Mouse (Mus musculus): ENCODE measurements around the gene Naa16. TPM values are rescaled to one million over a fixed set of nuclear protein-coding genes. Genes with fewer than 3 reads are reported as not detected.
"Not testable (repeated sequence)": the region's sequence is repeated elsewhere in the genome, so short reads cannot be mapped to it uniquely, and the experiment has no call there.

The Naa16 gene
- polyA plus RNA-seq (2016; fragmentation: Nextera tagmentation; extraction: Ambion mirVana), result 44.0 and 44.3 TPM in 2 replicates

DNA sequence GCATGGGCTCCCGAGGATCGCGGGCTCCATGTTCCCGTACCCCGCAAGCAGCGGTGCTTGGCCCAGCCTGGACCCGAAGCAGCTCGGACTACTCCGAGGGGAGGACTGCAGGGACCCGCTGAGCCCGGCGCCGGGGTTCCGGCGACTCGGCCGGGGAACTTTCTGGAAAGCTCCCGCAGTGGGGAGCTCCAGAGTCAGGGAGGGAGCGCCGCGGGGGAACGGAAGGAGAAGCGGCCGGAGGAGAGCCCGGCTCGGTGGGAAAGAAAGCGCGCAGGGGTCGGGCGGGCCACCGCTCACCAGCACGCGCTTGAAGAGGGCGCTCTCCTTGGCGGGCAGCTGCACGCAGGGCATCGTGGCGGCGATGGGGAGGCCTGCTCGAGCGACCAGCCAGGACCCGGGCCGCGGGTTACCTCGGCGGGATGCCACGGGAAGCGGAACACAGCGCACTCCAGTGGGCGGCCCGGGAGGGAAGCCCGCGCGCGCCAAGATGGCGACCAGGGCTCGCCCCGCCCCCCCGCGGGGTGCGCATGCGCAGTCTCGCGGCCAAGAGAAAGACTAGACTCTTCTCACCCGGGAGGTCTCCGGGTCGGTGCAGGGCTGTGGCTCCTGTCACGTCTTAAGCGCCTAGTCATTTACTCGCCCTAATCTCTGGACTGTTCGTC lies at the start of gene Naa16:
TSS of gene Naa16 (minus strand) at position 514 of the 662 bp plus-strand sequence.
- under 1% methylated on average over 71 of the region's 71 CpGs for WGBS
- peaks cover 12% of the 10 kb centered on the region for H3K4me1 ChIP-seq
- peak within 1 kb of the TSS; percentile 98 for H3K27ac ChIP-seq
- H3K27me3 ChIP-seq, result no peaks in the 10 kb centered on the region
- H3K36me3 ChIP-seq (replicated peaks), result peaks cover 4% of the 10 kb centered on the region; the same call in 1 of the 2 replicates
- no peaks in the 10 kb centered on the region for H3K9me3 ChIP-seq
- H3K4me2 ChIP-seq, result peak within 1 kb of the TSS; percentile 69
- peak within 1 kb of the TSS; percentile 87 for H3K9ac ChIP-seq
- peak; percentile 97 for ATAC-seq (ENCODE audit: low FRiP score)
- H3K4me3 ChIP-seq (replicated peaks), result peak within 1 kb of the TSS; percentile 80

GRCm38 (mm10) chr14:79434068-79434467 lies 43.5 kb upstream of the Naa16 start:
- 81% methylated on average over 1 of the region's 1 CpGs for WGBS
- Histone ChIP-seq H3K9me3 (no peaks in the 10 kb centered on the region), H3K4me3 (replicated peaks) (no peak overlapping the region), H3K27ac (no peak overlapping the region), H3K9ac (no peak overlapping the region), H3K27me3 (no peaks in the 10 kb centered on the region), H3K4me2 (no peak overlapping the region), H3K4me1 (no peaks in the 10 kb centered on the region), H3K36me3 (replicated peaks) (no peaks in the 10 kb centered on the region)
- ATAC-seq (ENCODE audit: low FRiP score), result no peak

- not testable (repeated sequence) for H3K27ac ChIP-seq, H3K4me1 ChIP-seq, H3K27me3 ChIP-seq
- Histone ChIP-seq H3K36me3 (replicated peaks) (peaks cover 13% of the 10 kb centered on the region), H3K9me3 (peaks cover 13% of the 10 kb centered on the region; the same call in 1 of the 2 replicates), H3K9ac (peak overlapping the region; percentile 59; the same call in 1 of the 2 replicates), H3K4me2 (peak overlapping the region; percentile 52), H3K4me3 (replicated peaks) (peak overlapping the region; percentile 56)
- peak; percentile 67 for ATAC-seq (ENCODE audit: low FRiP score)
- WGBS, result 56% methylated on average over 11 of the region's 59 CpGs
Measured at GRCm38 (mm10) chr14:79426730-79427365, 36.3 kb upstream of the Naa16 start.

- under 1% methylated on average over 44 of the region's 44 CpGs for WGBS
- Histone ChIP-seq H3K27ac (peak within 1 kb of the TSS; percentile 83), H3K9me3 (peaks cover 13% of the 10 kb centered on the region; the same call in 1 of the 2 replicates), H3K9ac (peak within 1 kb of the TSS; percentile 59), H3K4me3 (replicated peaks) (peak within 1 kb of the TSS; percentile 56), H3K4me2 (peak within 1 kb of the TSS; percentile 52), H3K36me3 (replicated peaks) (peaks cover 13% of the 10 kb centered on the region), H3K4me1 (no peaks in the 10 kb centered on the region), H3K27me3 (no peaks in the 10 kb centered on the region)
- ATAC-seq (ENCODE audit: low FRiP score), result peak; percentile 99
Measured at GRCm38 (mm10) chr14:79425979-79426729, 35.6 kb upstream of the Naa16 start, which contains the start of gene Kbtbd7. TSS of gene Kbtbd7 (plus strand) at chr14:79426511.

GRCm38 (mm10) chr14:79420083-79420685 lies 29.6 kb upstream of the Naa16 start:
- no peak overlapping the region for H3K4me3 ChIP-seq (replicated peaks)

DNA sequence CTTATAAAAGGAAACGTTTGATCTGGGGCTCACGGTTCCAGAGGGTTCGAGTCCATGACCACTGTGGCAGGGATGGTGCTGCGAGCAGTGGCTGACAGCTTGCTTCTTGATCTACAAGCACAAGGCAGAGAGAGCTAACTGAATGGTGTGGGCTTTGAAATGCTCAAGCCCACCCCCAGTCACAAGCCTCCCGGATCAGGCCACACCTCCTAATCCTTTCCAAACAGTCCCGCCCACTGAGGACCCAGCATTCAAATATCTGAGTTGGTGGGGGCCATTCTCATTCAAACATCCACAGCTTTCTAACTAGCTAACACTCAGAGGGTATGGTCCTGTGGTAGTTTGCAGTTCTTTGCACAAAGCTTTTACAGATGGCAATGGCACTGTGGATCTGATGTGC lies 22.5 kb upstream of the Naa16 start:
- 82% methylated on average over 6 of the region's 6 CpGs for WGBS
- H3K9ac ChIP-seq, result no peak overlapping the region
- H3K4me3 ChIP-seq (replicated peaks), result no peak overlapping the region

More at GRCm38 (mm10) chr14:79420083-79420685, 29.6 kb upstream of the Naa16 start:
- Histone ChIP-seq H3K27me3 (no peaks in the 10 kb centered on the region), H3K9ac (no peak overlapping the region), H3K36me3 (replicated peaks) (peaks cover 9% of the 10 kb centered on the region), H3K9me3 (no peaks in the 10 kb centered on the region), H3K27ac (no peak overlapping the region), H3K4me1 (peaks cover 7% of the 10 kb centered on the region; the same call in 1 of the 2 replicates), H3K4me2 (no peak overlapping the region)
- ATAC-seq (ENCODE audit: low FRiP score), result no peak
- 72% methylated on average over 20 of the region's 20 CpGs for whole genome bisulfite sequencing

GRCm38 (mm10) chr14:79410662-79411061 lies 20.1 kb upstream of the Naa16 start:
- H3K4me3 ChIP-seq (replicated peaks), result no peak overlapping the region

More for the DNA sequence above, 22.5 kb upstream of the Naa16 start:
- no peak for ATAC-seq (ENCODE audit: low FRiP score)
- H3K27me3 ChIP-seq, result no peaks in the 10 kb centered on the region
- no peak overlapping the region for H3K27ac ChIP-seq
- H3K4me2 ChIP-seq, result no peak overlapping the region
- no peaks in the 10 kb centered on the region for H3K4me1 ChIP-seq
- peaks cover 17% of the 10 kb centered on the region for H3K36me3 ChIP-seq (replicated peaks)
- H3K9me3 ChIP-seq, result no peaks in the 10 kb centered on the region

DNA sequence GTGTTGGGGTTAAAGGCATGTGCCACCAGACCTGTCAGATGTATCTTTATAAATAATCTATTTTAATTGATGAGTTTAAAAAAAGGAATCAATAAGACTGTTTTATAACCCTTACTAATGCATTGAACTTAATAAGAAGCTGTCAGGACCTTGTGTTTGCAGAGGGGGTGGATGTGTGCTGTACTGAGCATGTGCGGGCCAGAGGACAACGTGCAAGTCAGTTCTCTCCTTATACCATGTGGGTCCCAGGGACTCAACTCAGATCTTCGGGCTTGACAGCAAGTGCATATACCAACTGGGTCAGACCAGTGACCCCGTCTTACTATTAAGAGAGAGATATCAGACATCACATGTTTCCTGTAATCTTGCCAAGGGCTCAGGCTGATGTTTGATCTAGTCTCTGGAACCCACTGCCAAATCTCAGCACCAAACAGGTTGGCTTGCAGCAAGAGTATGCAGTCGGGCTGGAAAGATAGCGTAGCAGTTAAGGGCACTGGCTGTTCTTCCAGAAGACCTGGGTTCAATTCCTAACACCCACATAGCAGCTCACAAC lies 18.8 kb upstream of the Naa16 start:
- H3K4me1 ChIP-seq, result no peaks in the 10 kb centered on the region
- WGBS, result 94% methylated on average over 6 of the region's 6 CpGs
- no peaks in the 10 kb centered on the region for H3K27me3 ChIP-seq
- H3K4me3 ChIP-seq (replicated peaks), result no peak overlapping the region
- ATAC-seq (ENCODE audit: low FRiP score), result no peak
- H3K36me3 ChIP-seq (replicated peaks), result peaks cover 27% of the 10 kb centered on the region
- no peaks in the 10 kb centered on the region for H3K9me3 ChIP-seq
- no peak overlapping the region for H3K9ac ChIP-seq
- H3K27ac ChIP-seq, result no peak overlapping the region
- H3K4me2 ChIP-seq, result no peak overlapping the region

More at GRCm38 (mm10) chr14:79410662-79411061, 20.1 kb upstream of the Naa16 start:
- H3K4me2 ChIP-seq, result no peak overlapping the region
- ATAC-seq (ENCODE audit: low FRiP score), result no peak
- H3K27me3 ChIP-seq, result no peaks in the 10 kb centered on the region
- H3K9me3 ChIP-seq, result no peaks in the 10 kb centered on the region
- no peak overlapping the region for H3K9ac ChIP-seq
- no peaks in the 10 kb centered on the region for H3K4me1 ChIP-seq
- H3K27ac ChIP-seq, result no peak overlapping the region
- WGBS, result 73% methylated on average over 2 of the region's 2 CpGs
- H3K36me3 ChIP-seq (replicated peaks), result peaks cover 27% of the 10 kb centered on the region

DNA sequence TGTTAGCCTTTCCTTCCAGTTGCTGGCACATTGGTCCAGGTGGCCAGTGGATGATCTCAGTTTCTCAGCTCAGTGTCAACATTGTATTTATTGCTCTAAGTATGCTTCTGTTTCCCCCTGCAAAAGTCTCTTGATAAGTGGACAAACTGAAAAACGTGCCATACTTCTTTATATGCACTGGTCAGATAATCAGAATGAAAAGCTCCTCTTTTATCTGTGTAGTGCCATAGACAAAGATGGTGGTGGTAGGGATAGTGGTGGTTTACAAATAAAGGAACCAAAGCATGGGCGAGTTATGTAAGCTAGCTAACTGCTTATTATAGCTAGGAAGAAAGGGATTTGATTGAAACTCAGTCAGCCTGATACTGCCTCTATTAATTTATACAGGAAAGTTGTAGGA lies 17.1 kb upstream of the Naa16 start:
- no peak overlapping the region for H3K4me3 ChIP-seq (replicated peaks)
- no peak for ATAC-seq (ENCODE audit: low FRiP score)
- no peak overlapping the region for H3K27ac ChIP-seq
- no peak overlapping the region for H3K4me2 ChIP-seq
- H3K4me1 ChIP-seq, result no peaks in the 10 kb centered on the region
- H3K9ac ChIP-seq, result no peak overlapping the region
- no peaks in the 10 kb centered on the region for H3K9me3 ChIP-seq
- 80% methylated on average over 2 of the region's 2 CpGs for WGBS
- no peaks in the 10 kb centered on the region for H3K27me3 ChIP-seq
- peaks cover 25% of the 10 kb centered on the region for H3K36me3 ChIP-seq (replicated peaks)

GRCm38 (mm10) chr14:79397321-79398122 lies 6.9 kb upstream of the Naa16 start, which contains the start of gene Mtrf1:
TSS of gene Mtrf1 (plus strand) at chr14:79397772.
- Histone ChIP-seq H3K4me3 (replicated peaks) (peak within 1 kb of the TSS; percentile 56), H3K36me3 (replicated peaks) (0 out of 2 replicates have a peak, but pooled peaks cover 6% of the 10 kb centered on the region), H3K4me1 (0 out of 2 replicates have a peak, but pooled peaks cover 6% of the 10 kb centered on the region), H3K4me2 (peak within 1 kb of the TSS; percentile 55), H3K27ac (peak within 1 kb of the TSS; percentile 82), H3K27me3 (no peaks in the 10 kb centered on the region), H3K9me3 (no peaks in the 10 kb centered on the region), H3K9ac (peak within 1 kb of the TSS; percentile 52)
- WGBS, result 21% methylated on average over 23 of the region's 23 CpGs
- peak; percentile 90 for ATAC-seq (ENCODE audit: low FRiP score)

DNA sequence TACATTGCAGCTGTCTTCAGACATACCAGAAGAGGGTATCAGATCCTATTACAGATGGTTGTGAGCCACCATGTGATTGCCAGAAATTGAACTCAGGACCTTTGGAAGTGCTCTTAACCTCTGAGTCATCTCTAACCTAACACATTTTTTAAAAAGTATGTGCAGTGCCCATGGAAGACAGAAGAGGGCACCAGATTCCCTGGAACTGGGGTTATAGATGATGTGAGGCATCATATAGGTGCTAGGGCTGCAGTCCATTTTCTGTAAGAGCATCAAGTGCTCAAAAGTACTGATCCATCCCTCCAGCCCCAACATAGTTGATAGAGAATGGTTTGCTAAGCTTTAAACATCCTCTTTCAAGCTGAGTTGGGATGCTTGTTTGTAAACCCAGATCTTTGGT lies 4.0 kb upstream of the Naa16 start:
- no peak overlapping the region for H3K27ac ChIP-seq

More for the DNA sequence above, 4.0 kb upstream of the Naa16 start:
- H3K27me3 ChIP-seq, result no peaks in the 10 kb centered on the region
- H3K9ac ChIP-seq, result no peak overlapping the region
- H3K36me3 ChIP-seq (replicated peaks), result no peaks in the 10 kb centered on the region
- no peak for ATAC-seq (ENCODE audit: low FRiP score)
- H3K4me1 ChIP-seq, result peaks cover 9% of the 10 kb centered on the region
- H3K4me2 ChIP-seq, result no peak overlapping the region
- H3K9me3 ChIP-seq, result no peaks in the 10 kb centered on the region
- H3K4me3 ChIP-seq (replicated peaks), result no peak overlapping the region

Data from forebrain, embryonic 12.5 days (tissue).